Mouse (Mus musculus) MEL (cell line): ENCODE measurements around the gene Dusp1. TPM values are rescaled to one million over a fixed set of nuclear protein-coding genes. Genes with fewer than 3 reads are reported as not detected.

Experiments
- DNase-seq: peaks from one replicate; pipeline ENCODE4 v3.0.0; 2011; ENCODE audit warnings: low read depth, low spot score
- H3K27ac ChIP-seq: 2 replicates; pipeline ENCODE4 v1.5.1; 2012; ENCODE audit warnings: low read depth, mild to moderate bottlenecking, control low read depth, low read length, moderate library complexity; ENCODE audit not compliant: control insufficient read depth
- H3K27me3 ChIP-seq, 2 experiments: fragments of 150-350 bp in 1 of 2; sonication (generic) in 1 of 2; 2 replicates each; pipeline ENCODE4 v1.6.1; 2012; ENCODE audit warnings: low read length in 2 of 2, mild to moderate bottlenecking in 2 of 2, improper control_type of control experiment in 1 of 2, moderate library complexity in 1 of 2; ENCODE audit not compliant: insufficient read depth in 2 of 2, control insufficient read depth in 1 of 2
- H3K36me3 ChIP-seq, 2 experiments: 2 replicates each; pipeline ENCODE4 v1.6.1; 2012 to 2014; ENCODE audit warnings: low read length in 2 of 2, improper control_type of control experiment in 1 of 2, inconsistent platforms in 1 of 2, mild to moderate bottlenecking in 1 of 2; ENCODE audit not compliant: insufficient read depth in 2 of 2, control insufficient read depth in 1 of 2
- H3K4me1 ChIP-seq, 2 experiments: fragments of 150-350 bp in 1 of 2; sonication (generic) in 1 of 2; 2 replicates each; pipeline ENCODE4 v1.6.1; 2012; ENCODE audit warnings: low read length in 2 of 2, improper control_type of control experiment in 1 of 2, mild to moderate bottlenecking in 1 of 2; ENCODE audit not compliant: insufficient read depth in 2 of 2, control insufficient read depth in 1 of 2
- H3K4me3 ChIP-seq, 2 experiments: fragments of 150-350 bp in 1 of 2; sonication (generic) in 1 of 2; 2 replicates each; pipeline ENCODE4 v1.5.1; 2012; ENCODE audit warnings: low read depth in 2 of 2, low read length in 2 of 2, mild to moderate bottlenecking in 2 of 2, moderate library complexity in 2 of 2, control low read depth in 1 of 2, improper control_type of control experiment in 1 of 2; ENCODE audit not compliant: control insufficient read depth in 1 of 2, insufficient read depth in 1 of 2
- H3K79me2 ChIP-seq: 2 replicates; pipeline ENCODE4 v1.6.1; 2012; ENCODE audit warnings: mild to moderate bottlenecking, low read length, moderate library complexity; ENCODE audit not compliant: control insufficient read depth, poor library complexity, insufficient read depth
- H3K9ac ChIP-seq: 2 replicates; pipeline ENCODE4 v1.6.1; 2012; ENCODE audit warnings: low read depth, mild to moderate bottlenecking, control low read depth, low read length, moderate library complexity; ENCODE audit not compliant: control insufficient read depth, poor library complexity, severe bottlenecking
- H3K9me3 ChIP-seq: fragments of 150-350 bp; sonication (generic); replicated peaks from 2 replicates; pipeline ENCODE4 v1.6.1; 2012; ENCODE audit warnings: mild to moderate bottlenecking, low read length, improper control_type of control experiment, moderate library complexity; ENCODE audit not compliant: insufficient read depth
- BHLHE40 ChIP-seq: IDR thresholded peaks from 2 replicates; pipeline ENCODE4 v1.6.1; 2012; ENCODE audit warnings: low read depth, mild to moderate bottlenecking, inconsistent platforms, low read length, improper control_type of control experiment, borderline replicate concordance
- E2F4 ChIP-seq: IDR thresholded peaks from 2 replicates; pipeline ENCODE4 v1.6.1; 2011; ENCODE audit warnings: low read depth, low read length, improper control_type of control experiment, borderline replicate concordance
- ELF1 ChIP-seq: IDR thresholded peaks from 2 replicates; pipeline ENCODE4 v1.6.1; 2014; ENCODE audit warnings: low read depth, mild to moderate bottlenecking, inconsistent platforms, low read length, improper control_type of control experiment, moderate library complexity
- ETS1 ChIP-seq: IDR thresholded peaks from 2 replicates; pipeline ENCODE4 v1.6.1; 2012; ENCODE audit warnings: low read depth, mild to moderate bottlenecking, inconsistent platforms, low read length, improper control_type of control experiment, moderate library complexity
- GABPA ChIP-seq: IDR thresholded peaks from 2 replicates; pipeline ENCODE4 v1.6.1; 2012; ENCODE audit warnings: low read depth, mild to moderate bottlenecking, inconsistent platforms, low read length, improper control_type of control experiment, moderate library complexity
- HCFC1 ChIP-seq: IDR thresholded peaks from 2 replicates; pipeline ENCODE4 v1.6.1; 2012; ENCODE audit warnings: low read depth, mild to moderate bottlenecking, inconsistent platforms, low read length, improper control_type of control experiment, moderate library complexity
- JUND ChIP-seq: IDR thresholded peaks from 2 replicates; pipeline ENCODE4 v1.6.1; 2011; ENCODE audit warnings: low read depth, mild to moderate bottlenecking, improper control_type of control experiment, low read length
- KAT2A ChIP-seq: conservative IDR thresholded peaks from 2 replicates; pipeline ENCODE4 v1.6.1; 2012; ENCODE audit warnings: low read depth, low read length, improper control_type of control experiment, inconsistent platforms
- MEF2A ChIP-seq: IDR thresholded peaks from 2 replicates; pipeline ENCODE4 v1.6.1; 2014; ENCODE audit warnings: low read depth, mild to moderate bottlenecking, inconsistent platforms, low read length, improper control_type of control experiment; ENCODE audit not compliant: poor library complexity, insufficient replicate concordance, severe bottlenecking; ENCODE audit errors: extremely low read depth
- MYB ChIP-seq: IDR thresholded peaks from 2 replicates; pipeline ENCODE4 v1.6.1; 2011; ENCODE audit warnings: mild to moderate bottlenecking, low read depth, low read length, improper control_type of control experiment
- NELFE ChIP-seq: IDR thresholded peaks from 2 replicates; pipeline ENCODE4 v1.6.1; 2011; ENCODE audit warnings: low read depth, low read length, improper control_type of control experiment
- NRF1 ChIP-seq: IDR thresholded peaks from 2 replicates; pipeline ENCODE4 v1.6.1; 2014; ENCODE audit warnings: low read depth, mild to moderate bottlenecking, inconsistent platforms, low read length, improper control_type of control experiment, moderate library complexity; ENCODE audit not compliant: poor library complexity, insufficient read depth, severe bottlenecking
- POLR2AphosphoS2 ChIP-seq: IDR thresholded peaks from 2 replicates; pipeline ENCODE4 v1.6.1; 2011; ENCODE audit warnings: low read length, improper control_type of control experiment
- POLR2AphosphoS5 ChIP-seq: IDR thresholded peaks from 2 replicates; pipeline ENCODE4 v1.6.1; 2012; ENCODE audit warnings: low read depth, borderline replicate concordance, mild to moderate bottlenecking, inconsistent platforms, low read length, moderate library complexity, mixed read lengths
- RAD21 ChIP-seq: IDR thresholded peaks from 2 replicates; pipeline ENCODE4 v1.6.1; 2011; ENCODE audit warnings: mild to moderate bottlenecking, low read depth, low read length, improper control_type of control experiment
- RCOR1 ChIP-seq: IDR thresholded peaks from 2 replicates; pipeline ENCODE4 v1.6.1; 2012; ENCODE audit warnings: low read depth, mild to moderate bottlenecking, inconsistent platforms, low read length, improper control_type of control experiment
- SIN3A ChIP-seq: IDR thresholded peaks from 2 replicates; pipeline ENCODE4 v1.6.1; 2012; ENCODE audit warnings: low read length, improper control_type of control experiment, inconsistent platforms
- TAL1 ChIP-seq: IDR thresholded peaks from 2 replicates; pipeline ENCODE4 v1.6.1; 2012; ENCODE audit warnings: mild to moderate bottlenecking, inconsistent platforms, low read length, moderate library complexity, mixed read lengths
- TBP ChIP-seq: IDR thresholded peaks from 2 replicates; pipeline ENCODE4 v1.8.0; 2011; ENCODE audit warnings: low read depth, low read length, improper control_type of control experiment
- TCF12 ChIP-seq: IDR thresholded peaks from 2 replicates; pipeline ENCODE4 v1.6.1; 2014; ENCODE audit warnings: low read depth, mild to moderate bottlenecking, inconsistent platforms, low read length, improper control_type of control experiment, moderate library complexity
- UBTF ChIP-seq: IDR thresholded peaks from 2 replicates; pipeline ENCODE4 v1.6.1; 2012; ENCODE audit warnings: low read depth, mild to moderate bottlenecking, inconsistent platforms, low read length, improper control_type of control experiment, moderate library complexity, borderline replicate concordance; ENCODE audit not compliant: insufficient read depth
- USF2 ChIP-seq, 2 experiments: IDR thresholded peaks; 2 replicates each; pipeline ENCODE4 v1.6.1; 2011 to 2012; ENCODE audit warnings: improper control_type of control experiment in 2 of 2, low read length in 2 of 2, borderline replicate concordance in 1 of 2, inconsistent platforms in 1 of 2, low read depth in 1 of 2, mild to moderate bottlenecking in 1 of 2; ENCODE audit not compliant: insufficient read depth in 1 of 2
- ZKSCAN1 ChIP-seq: IDR thresholded peaks from 2 replicates; pipeline ENCODE4 v1.6.1; 2012; ENCODE audit warnings: low read depth, mild to moderate bottlenecking, inconsistent platforms, low read length, improper control_type of control experiment, moderate library complexity
- ZNF384 ChIP-seq: IDR thresholded peaks from 2 replicates; pipeline ENCODE4 v1.6.1; 2012; ENCODE audit warnings: low read depth, mild to moderate bottlenecking, inconsistent platforms, low read length, improper control_type of control experiment
- polyA plus RNA-seq, 2 experiments: library from polyadenylated mRNA; stranded (reverse) in 1 of 2; unstranded in 1 of 2; fragments of >175 nt in 1 of 2; fragments of >200 nt in 1 of 2; gene quantifications; 2 replicates each; pipeline versions ENCODE4 v1.2.1 to v1.2.4; 2012; ENCODE audit warnings: low replicate concordance in 2 of 2, low read depth in 1 of 2; ENCODE audit not compliant: insufficient read length in 2 of 2, insufficient read depth in 1 of 2, missing spikeins in 1 of 2
- total RNA-seq: library from RNA; depleted of rRNA; stranded (reverse); fragments of 300-350 nt; gene quantifications from 2 replicates; pipeline ENCODE4 v1.2.3, GENCODE M21; 2012

Gene Dusp1
- total and polyA plus RNA-seq, 3 experiments: 0.96 to 5.0 TPM; not detected in 1

- no peak for TF ChIP-seq RAD21
- TF ChIP-seq E2F4: no peak
- TF ChIP-seq TCF12: no peak
- TF ChIP-seq MEF2A: no peak
- no peak for TF ChIP-seq POLR2AphosphoS5
- no peak for TF ChIP-seq KAT2A
- TF ChIP-seq POLR2AphosphoS2: no peak
- no peak for TF ChIP-seq TBP
- TF ChIP-seq ELF1: no peak
- no peak for TF ChIP-seq MYB
- TF ChIP-seq NELFE: no peak
- H3K4me3 ChIP-seq: no peak overlapping the region
- peaks cover 0 to 18% of the 10 kb centered on the region in 2 experiments; a peak in 2 of 4 replicates for H3K36me3 ChIP-seq
- no peak overlapping the region for H3K9ac ChIP-seq
- H3K27me3 ChIP-seq: no peaks in the 10 kb centered on the region; a peak in 1 of 4 replicates
- peaks cover 10 to 36% of the 10 kb centered on the region in 2 experiments for H3K4me1 ChIP-seq
- H3K9me3 ChIP-seq: no peaks in the 10 kb centered on the region
- H3K27ac ChIP-seq: no peak overlapping the region
- no peaks in the 10 kb centered on the region for H3K79me2 ChIP-seq
- DNase-seq: no peak
These were observed 43.6 kb downstream of the Dusp1 start for GRCm38 (mm10) chr17:26518306-26518705.

- H3K27ac ChIP-seq: no peak overlapping the region
- H3K27me3 ChIP-seq: no peaks in the 10 kb centered on the region
- no peak overlapping the region for H3K4me3 ChIP-seq
- peaks cover 0 to 28% of the 10 kb centered on the region in 2 experiments; a peak in 2 of 4 replicates for H3K36me3 ChIP-seq
- no peak for TF ChIP-seq ZKSCAN1
- TF ChIP-seq POLR2AphosphoS2: no peak
- TF ChIP-seq KAT2A: no peak
- no peak for TF ChIP-seq USF2 (IDR thresholded peaks at IDR 0.05; ENCODE audit: borderline replicate concordance in 1 of 2, insufficient read depth in 1 of 2, low read depth in 1 of 2, low read length in 2 of 2)
- TF ChIP-seq HCFC1: no peak
- no peak for TF ChIP-seq UBTF
- TF ChIP-seq RAD21: no peak
- TF ChIP-seq TAL1: no peak
- TF ChIP-seq ETS1: no peak
- no peak for TF ChIP-seq GABPA
- TF ChIP-seq BHLHE40: no peak
- TF ChIP-seq NRF1: no peak
- no peak for TF ChIP-seq ZNF384
- no peak for TF ChIP-seq RCOR1
- TF ChIP-seq NELFE: no peak
- TF ChIP-seq JUND: no peak
- no peak for TF ChIP-seq SIN3A
- H3K79me2 ChIP-seq: no peaks in the 10 kb centered on the region
- no peaks in the 10 kb centered on the region for H3K9me3 ChIP-seq
- no peak for DNase-seq
- H3K4me1 ChIP-seq: peaks cover 13 to 47% of the 10 kb centered on the region in 2 experiments
- no peak overlapping the region for H3K9ac ChIP-seq
These were observed 46.3 kb downstream of the Dusp1 start for GRCm38 (mm10) chr17:26515675-26516074.
